Mouse (Mus musculus): ENCODE measurements around the gene Per1.

Per1 gene

DNA sequence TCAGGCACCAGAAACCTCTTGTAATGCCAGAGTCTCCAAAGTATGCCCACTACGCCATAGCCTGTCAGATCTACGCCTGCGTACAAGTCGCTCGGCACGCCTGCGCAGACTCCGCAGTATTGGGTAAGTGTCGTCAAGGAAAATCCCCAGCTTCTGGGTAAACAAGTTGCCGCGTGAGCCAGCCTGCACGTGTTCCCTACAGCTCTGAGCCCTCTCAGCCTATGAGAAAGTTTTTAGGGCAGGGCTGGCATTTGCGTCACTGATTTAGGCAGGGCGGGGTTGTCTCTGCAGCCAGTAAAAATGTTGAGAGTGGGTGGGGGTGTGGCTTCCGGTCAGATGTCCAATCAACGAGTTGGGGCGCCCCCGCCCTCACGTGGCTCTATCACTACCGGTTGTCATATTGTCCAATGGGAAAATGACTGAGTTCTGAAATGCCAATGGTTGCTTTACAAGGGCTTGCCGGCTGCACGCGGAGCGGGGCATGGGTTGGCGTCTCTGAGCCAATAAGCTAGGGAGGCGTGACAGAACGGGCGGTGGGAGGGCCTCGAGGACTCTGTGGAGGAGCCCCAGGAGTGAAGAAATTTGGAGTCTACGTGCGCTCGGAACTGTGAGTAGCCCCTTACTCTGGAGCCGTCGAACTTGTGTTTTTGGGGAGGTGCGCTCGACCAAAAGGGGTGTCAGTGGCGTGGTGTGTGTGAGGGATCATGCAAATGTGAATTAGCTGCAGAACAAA, at the start of gene Per1:
Gene Per1, plus strand, starts transcription at position 521 of the 733 bp plus-strand sequence.
- peak; percentile 99 for DNase-seq (ENCODE audit: low read depth, low spot score)

GRCm38 (mm10) chr11:69045531-69046394, 49.3 kb upstream of the Per1 start, which contains the start of gene Aurkb:
Gene Aurkb, plus strand, starts transcription at chr11:69045647.
- DNase-seq (ENCODE audit: low read depth, low spot score): no peak

DNA sequence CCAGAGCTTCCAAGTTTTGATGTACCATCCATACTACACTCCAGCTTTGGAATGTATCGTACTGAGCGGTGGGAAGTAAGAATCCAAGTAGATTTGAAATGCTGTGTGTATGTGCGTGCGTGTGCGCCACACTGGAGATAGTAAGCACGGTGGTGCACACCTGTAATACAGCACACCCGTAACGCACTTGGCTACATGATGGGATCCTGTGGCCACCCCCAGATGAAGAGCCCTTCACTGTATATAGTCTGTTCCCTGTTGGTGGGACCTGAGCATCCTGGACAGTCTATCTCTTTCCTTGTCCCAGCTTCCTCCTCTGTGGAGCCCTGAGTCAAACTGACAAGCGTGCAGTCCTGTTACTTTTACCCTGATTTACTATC, 48.6 kb upstream of the Per1 start:
- DNase-seq (ENCODE audit: low read depth, low spot score): no peak

GRCm38 (mm10) chr11:69047592-69047991, 47.4 kb upstream of the Per1 start:
- no peak for DNase-seq (ENCODE audit: low read depth, low spot score)

DNA sequence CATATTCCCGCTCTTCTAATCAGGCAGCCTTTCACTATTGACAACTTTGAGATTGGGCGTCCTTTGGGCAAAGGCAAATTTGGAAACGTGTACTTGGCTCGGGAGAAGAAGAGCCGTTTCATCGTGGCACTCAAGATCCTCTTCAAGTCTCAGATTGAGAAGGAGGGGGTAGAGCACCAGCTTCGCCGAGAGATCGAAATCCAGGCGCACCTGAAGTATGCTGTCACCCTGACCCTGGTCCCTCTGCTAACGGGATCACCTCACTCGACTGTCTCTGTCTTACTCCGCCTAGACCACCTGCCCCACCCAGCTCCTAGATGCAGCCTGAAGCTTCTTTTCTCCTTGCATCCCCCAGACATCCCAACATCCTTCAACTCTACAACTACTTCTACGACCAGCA, 46.9 kb upstream of the Per1 start:
- no peak for DNase-seq (ENCODE audit: low read depth, low spot score)

GRCm38 (mm10) chr11:69050748-69051147, 44.3 kb upstream of the Per1 start:
- DNase-seq (ENCODE audit: low read depth, low spot score): no peak

- DNase-seq (ENCODE audit: low read depth, low spot score): no peak
Observed at GRCm38 (mm10) chr11:69051771-69052170, 43.2 kb upstream of the Per1 start.

DNA sequence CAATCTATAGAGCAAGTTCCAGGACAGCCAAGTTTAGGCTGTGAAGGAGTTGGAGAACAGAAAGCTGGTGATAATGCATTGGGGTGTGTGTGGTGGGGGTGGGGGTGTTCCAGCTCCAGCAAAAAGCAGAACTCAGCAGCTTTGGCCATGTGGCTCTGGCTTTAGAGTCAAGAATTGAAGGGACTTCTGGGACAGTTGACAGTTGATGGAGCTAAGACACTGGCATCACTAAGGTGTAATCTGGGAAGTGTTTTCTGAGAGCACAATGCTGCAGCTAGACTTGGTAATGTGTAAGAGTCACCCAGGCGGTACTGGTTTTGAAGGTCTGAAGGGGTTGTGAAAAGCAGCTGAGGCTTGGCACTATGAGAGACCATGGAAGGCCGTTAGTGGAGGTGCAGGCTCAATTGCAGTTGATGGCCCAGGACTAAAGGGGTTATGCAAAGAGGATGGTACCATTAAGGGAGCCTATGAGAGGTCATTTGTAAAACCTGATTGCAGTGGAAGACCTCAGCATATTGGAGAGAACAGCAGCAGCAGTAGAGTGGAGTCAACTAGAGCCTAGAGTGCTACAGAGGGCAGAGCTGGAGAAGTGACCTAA, 42.1 kb upstream of the Per1 start:
- no peak for DNase-seq (ENCODE audit: low read depth, low spot score)

DNA sequence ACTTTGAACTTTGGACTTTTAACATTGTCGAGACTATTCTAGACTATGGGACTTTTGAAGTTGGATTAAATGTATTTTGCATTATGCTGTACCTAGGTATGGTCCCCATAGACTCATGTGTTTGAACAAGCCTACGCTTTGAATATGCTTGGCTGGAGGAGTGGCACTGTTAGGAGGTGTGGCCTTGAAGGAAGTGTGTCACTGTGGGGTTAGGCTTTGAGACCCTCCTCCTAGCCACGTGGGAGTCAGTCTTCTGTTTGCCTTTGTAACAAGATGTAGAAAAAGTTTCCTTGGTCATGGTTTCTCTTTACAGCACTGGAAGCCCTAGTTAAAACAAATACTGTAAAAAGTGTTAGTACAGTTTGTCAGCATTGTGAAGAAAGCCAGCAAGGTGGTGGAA, 41.2 kb upstream of the Per1 start:
- no peak for DNase-seq (ENCODE audit: low read depth, low spot score)

GRCm38 (mm10) chr11:69058265-69058664, 36.8 kb upstream of the Per1 start:
- no peak for DNase-seq (ENCODE audit: low read depth, low spot score)

GRCm38 (mm10) chr11:69058729-69059356, 36.2 kb upstream of the Per1 start:
- DNase-seq (ENCODE audit: low read depth, low spot score): no peak

GRCm38 (mm10) chr11:69059357-69059974, 35.6 kb upstream of the Per1 start, which contains the start of gene Borcs6:
Gene Borcs6, plus strand, starts transcription at chr11:69059717.
- peak; percentile 97 for DNase-seq (ENCODE audit: low read depth, low spot score)

DNA sequence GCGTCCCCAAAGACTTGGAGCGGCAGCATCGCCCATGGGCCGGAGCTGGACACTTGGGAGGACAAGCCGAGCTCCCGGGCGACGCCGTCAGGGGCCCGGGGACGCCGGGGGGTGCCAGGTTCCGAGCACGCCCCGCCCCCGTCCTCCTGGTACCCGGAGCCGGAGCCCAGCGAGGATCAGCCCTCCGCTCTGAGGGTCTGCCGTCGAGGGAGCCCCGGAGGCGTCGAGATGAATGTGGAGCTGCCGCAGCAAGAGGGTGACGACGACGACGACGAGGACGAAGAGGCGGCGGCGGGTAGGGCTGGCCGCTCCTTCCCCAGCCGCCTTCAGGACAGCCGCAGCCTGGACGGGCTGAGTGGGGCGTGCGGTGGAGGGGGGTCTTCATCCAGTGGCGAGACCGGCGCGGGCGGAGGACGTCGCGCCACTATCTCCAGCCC, 35.0 kb upstream of the Per1 start:
- DNase-seq (ENCODE audit: low read depth, low spot score): no peak

DNA sequence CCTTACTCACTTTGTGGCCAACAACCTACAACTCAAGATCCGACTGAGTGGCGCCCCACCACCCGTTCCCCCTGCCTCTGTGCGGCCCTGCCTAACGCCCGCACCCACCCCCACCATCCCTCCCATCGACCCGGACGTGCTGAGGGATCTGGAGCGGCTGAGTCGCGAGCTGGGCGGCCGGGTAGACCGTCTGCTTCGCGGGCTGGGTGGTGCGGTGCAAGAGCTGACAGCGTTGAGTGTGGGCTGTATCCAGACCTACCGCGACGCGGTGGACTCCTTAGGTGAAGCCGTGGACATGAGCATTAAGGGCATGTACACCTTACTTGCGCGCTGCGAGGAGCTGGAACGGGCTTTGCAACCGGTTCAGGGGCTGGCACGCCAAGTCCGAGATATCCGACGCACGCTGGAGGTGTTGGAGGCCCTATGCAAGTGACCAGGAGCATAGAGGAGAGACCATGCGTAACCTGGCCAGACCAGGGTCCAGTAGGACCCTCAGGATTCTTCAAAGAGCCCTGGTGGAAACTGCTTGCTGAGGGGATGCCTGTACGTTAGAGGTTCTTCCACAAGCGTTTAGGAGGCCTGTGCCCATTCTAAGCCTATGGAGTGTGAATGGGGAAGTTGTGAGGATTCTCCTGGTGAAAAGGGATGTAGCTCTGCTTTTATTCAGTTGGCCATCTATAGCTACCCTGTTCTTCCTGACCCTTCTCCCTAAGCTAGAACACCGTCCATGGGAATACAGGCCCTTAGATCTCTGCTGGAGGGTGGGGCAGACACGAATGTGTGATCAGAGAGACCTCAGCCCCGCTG, 34.4 kb upstream of the Per1 start:
- no peak for DNase-seq (ENCODE audit: low read depth, low spot score)

- no peak for DNase-seq (ENCODE audit: low read depth, low spot score)
Observed at GRCm38 (mm10) chr11:69061255-69061912, 33.6 kb upstream of the Per1 start.

- no peak for DNase-seq (ENCODE audit: low read depth, low spot score)
Observed at GRCm38 (mm10) chr11:69062194-69062760, 32.7 kb upstream of the Per1 start.

GRCm38 (mm10) chr11:69062761-69063224, 32.2 kb upstream of the Per1 start:
- no peak for DNase-seq (ENCODE audit: low read depth, low spot score)

GRCm38 (mm10) chr11:69063413-69064201, 31.4 kb upstream of the Per1 start:
- DNase-seq (ENCODE audit: low read depth, low spot score): no peak
